Mouse (Mus musculus): ENCODE measurements around the gene Pcdh19.

DNA sequence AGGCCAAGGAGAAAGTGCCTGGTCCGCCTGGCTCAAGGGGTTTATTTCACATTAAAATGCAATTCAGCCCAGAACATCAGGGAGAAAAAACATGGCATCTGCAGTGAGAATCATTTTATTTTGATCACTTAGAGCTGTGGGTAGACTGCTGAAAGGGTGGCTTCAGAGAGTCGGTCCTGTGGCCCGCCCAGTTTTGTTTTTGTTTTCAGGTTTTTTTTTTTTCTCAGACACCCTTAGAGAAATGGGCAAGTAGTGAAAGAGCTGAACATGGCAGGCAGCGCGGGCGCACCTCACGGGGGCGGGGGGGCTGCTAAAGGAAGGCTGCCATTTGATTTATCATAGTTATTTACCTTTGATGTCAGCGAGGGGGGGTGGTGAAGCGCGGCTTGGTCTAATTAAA lies 2.0 kb upstream of the Pcdh19 start:
- TF ChIP-seq CTCF (conservative IDR thresholded peaks at IDR 0.05; ENCODE audit: insufficient read depth, insufficient read length, low read depth, low read length) (no peak), POLR2A (IDR thresholded peaks at IDR 0.05; ENCODE audit: low read depth, low read length) (no peak)
